Comparison of ENCODE assay signal across 9 mouse cellular contexts in genomic region chr1:37865401-37866215, GRCm38 (mm10). TPM values are rescaled to one million over a fixed set of nuclear protein-coding genes. Genes with fewer than 3 reads are reported as not detected.
DNase-seq lines count a peak whose midpoint lies in the region; ATAC-seq lines count a peak whose summit lies in the region.
"Had no signal": no experiment of that assay in that cellular context is flagged by ENCODE, and none has a peak within 500 bp of the region (broad histone marks: within the 10 kb centered on the region; RNA-seq: fewer than 3 reads in every experiment).

No protein-coding gene starts in this region.

- H3K27me3 ChIP-seq in heart, embryonic 13.5 days (replicated peaks) = peaks cover 18% of the 10 kb centered on the region
- H3K27me3 ChIP-seq in heart, embryonic 15.5 days = no peaks in the 10 kb centered on the region
- H3K27me3 ChIP-seq in midbrain, embryonic 10.5 days (ENCODE audit: low read depth, poor library complexity, severe bottlenecking) = peaks cover 14% of the 10 kb centered on the region; the same call in 1 of the 2 replicates

- peak overlapping the region; percentile 75 for H3K4me3 ChIP-seq in heart, embryonic 13.5 days
- peak overlapping the region; percentile 69 for H3K4me3 ChIP-seq in heart, embryonic 15.5 days
- peak overlapping the region; percentile 71 for H3K4me3 ChIP-seq in midbrain, embryonic 10.5 days

- H3K36me3 ChIP-seq in heart, embryonic 13.5 days = no peaks in the 10 kb centered on the region
- no peaks in the 10 kb centered on the region for H3K36me3 ChIP-seq in heart, embryonic 15.5 days
- H3K36me3 ChIP-seq in midbrain, embryonic 10.5 days = no peaks in the 10 kb centered on the region

- no peaks in the 10 kb centered on the region for H3K9me3 ChIP-seq in heart, embryonic 13.5 days
- no peaks in the 10 kb centered on the region for H3K9me3 ChIP-seq in heart, embryonic 15.5 days (replicated peaks)
- H3K9me3 ChIP-seq in midbrain, embryonic 10.5 days (replicated peaks) = no peaks in the 10 kb centered on the region

- peak overlapping the region; percentile 85 for H3K9ac ChIP-seq in heart, embryonic 13.5 days
- H3K9ac ChIP-seq in heart, embryonic 15.5 days = peak overlapping the region; percentile 70

- no peak for ATAC-seq in heart, embryonic 13.5 days (ENCODE audit: extremely low read depth, insufficient number of reproducible peaks, low FRiP score, low TSS enrichment)
- ATAC-seq in heart, embryonic 15.5 days (replicated peaks; ENCODE audit: insufficient number of reproducible peaks, insufficient read depth, low FRiP score, low read depth) = no peak
- ATAC-seq in megakaryocyte progenitor cell, adult 5-6 weeks (replicated peaks; ENCODE audit: poor library complexity) = no peak

- H3K27ac ChIP-seq in heart, embryonic 13.5 days (replicated peaks) = peak overlapping the region; percentile 89
- H3K27ac ChIP-seq in heart, embryonic 15.5 days = peak overlapping the region; percentile 91
- peak overlapping the region; percentile 89 for H3K27ac ChIP-seq in midbrain, embryonic 10.5 days (replicated peaks)

- WGBS in heart, embryonic 13.5 days = 10% methylated on average over 23 of the region's 23 CpGs
- WGBS in heart, embryonic 15.5 days = 12% methylated on average over 23 of the region's 23 CpGs
- WGBS in midbrain, embryonic 10.5 days = 14% methylated on average over 23 of the region's 23 CpGs

- no peak for DNase-seq in heart, postnatal 36 days
- peak; percentile 16 for DNase-seq in brain, adult 2 months (ENCODE audit: low read depth, low spot score)
- no peak for DNase-seq in midbrain, embryonic 10.5 days (ENCODE audit: low spot score)
- DNase-seq in ovary, postnatal 36 days (ENCODE audit: low spot score) = no peak
- DNase-seq in left cerebral cortex, adult 18-20 months (ENCODE audit: low spot score in 2 of 2) = no peak

- intact Hi-C loops in heart, postnatal 36 days (cut with DNase I) = loop anchor here (1.0 to 10.0 kb wide), 4 partner anchors 25 to 1801 kb away; partner anchors contain the start of genes Coa5, Hs6st1, Mitd1 and Mrpl30

- H3K4me2 ChIP-seq in heart, embryonic 13.5 days = peak overlapping the region; percentile 82
- peak overlapping the region; percentile 85 for H3K4me2 ChIP-seq in heart, embryonic 15.5 days

- H3K4me1 ChIP-seq in heart, embryonic 13.5 days = peaks cover 9% of the 10 kb centered on the region
- H3K4me1 ChIP-seq in heart, embryonic 15.5 days (replicated peaks) = peaks cover 5% of the 10 kb centered on the region; the same call in 1 of the 2 replicates
- H3K4me1 ChIP-seq in midbrain, embryonic 10.5 days = peaks cover 23% of the 10 kb centered on the region

RNA-seq across cellular contexts. Expression of gene Tsga10, which starts 0.6 kb away (rescaled TPM):
- 3.6 and 3.8 TPM in 2 replicates for polyA plus RNA-seq in heart, embryonic 13.5 days (2015; fragmentation: Nextera tagmentation; extraction: Ambion mirVana)
- 1 to 10 TPM; 3.8 to 3.9 TPM for total RNA-seq in heart, postnatal 36 days (2021)
- 4.1 and 4.8 TPM in 2 replicates for polyA plus RNA-seq in heart, embryonic 15.5 days (2015; fragmentation: Nextera tagmentation; extraction: Ambion mirVana)
- polyA plus RNA-seq in midbrain, embryonic 10.5 days (2016; fragmentation: Nextera tagmentation; extraction: Ambion mirVana) = 11.0 and 15.0 TPM in 2 replicates
- total RNA-seq in left cerebral cortex, adult 18-20 months (2021) = 10 to 100 TPM; 17.8 to 19.3 TPM
- total RNA-seq in megakaryocyte progenitor cell, adult 5-6 weeks (2015) = 7.5 and 8.6 TPM in 2 replicates
- total RNA-seq in megakaryocyte progenitor cell, adult 5-6 weeks (2017) = 8.1 and 9.6 TPM in 2 replicates

RNA-seq across cellular contexts. Expression of gene Lipt1, which starts 5.9 kb away (rescaled TPM):
- 7.1 and 8.2 TPM in 2 replicates for polyA plus RNA-seq in heart, embryonic 13.5 days (2015; fragmentation: Nextera tagmentation; extraction: Ambion mirVana)
- 10 to 100 TPM; 12.2 to 12.3 TPM for total RNA-seq in heart, postnatal 36 days (2021)
- 8.0 and 8.1 TPM in 2 replicates for polyA plus RNA-seq in heart, embryonic 15.5 days (2015; fragmentation: Nextera tagmentation; extraction: Ambion mirVana)
- 7.3 and 8.9 TPM in 2 replicates for polyA plus RNA-seq in midbrain, embryonic 10.5 days (2016; fragmentation: Nextera tagmentation; extraction: Ambion mirVana)
- 1 to 10 TPM; 8.8 to 9.4 TPM for total RNA-seq in left cerebral cortex, adult 18-20 months (2021)
- total RNA-seq in megakaryocyte progenitor cell, adult 5-6 weeks (2015) = 4.4 and 5.8 TPM in 2 replicates
- total RNA-seq in megakaryocyte progenitor cell, adult 5-6 weeks (2017) = 5.1 and 8.0 TPM in 2 replicates

RNA-seq across cellular contexts. Expression of gene Mitd1, which starts 24.6 kb away (rescaled TPM):
- polyA plus RNA-seq in heart, embryonic 13.5 days (2015; fragmentation: Nextera tagmentation; extraction: Ambion mirVana) = 9.8 and 11.5 TPM in 2 replicates
- 1 to 10 TPM; 3.4 to 4.9 TPM for total RNA-seq in heart, postnatal 36 days (2021)
- 9.1 and 12.5 TPM in 2 replicates for polyA plus RNA-seq in heart, embryonic 15.5 days (2015; fragmentation: Nextera tagmentation; extraction: Ambion mirVana)
- 20.8 and 23.1 TPM in 2 replicates for polyA plus RNA-seq in midbrain, embryonic 10.5 days (2016; fragmentation: Nextera tagmentation; extraction: Ambion mirVana)
- total RNA-seq in left cerebral cortex, adult 18-20 months (2021) = 10 to 100 TPM; 10.7 to 11.3 TPM
- total RNA-seq in megakaryocyte progenitor cell, adult 5-6 weeks (2015) = 28.2 and 46.0 TPM in 2 replicates
- 29.5 and 41.7 TPM in 2 replicates for total RNA-seq in megakaryocyte progenitor cell, adult 5-6 weeks (2017)

RNA-seq across cellular contexts. Expression of gene Mrpl30, which starts 24.7 kb away (rescaled TPM):
- polyA plus RNA-seq in heart, embryonic 13.5 days (2015; fragmentation: Nextera tagmentation; extraction: Ambion mirVana) = 267 and 281 TPM in 2 replicates
- total RNA-seq in heart, postnatal 36 days (2021) = 100 to 1,000 TPM; 396 to 431 TPM
- 239 and 276 TPM in 2 replicates for polyA plus RNA-seq in heart, embryonic 15.5 days (2015; fragmentation: Nextera tagmentation; extraction: Ambion mirVana)
- polyA plus RNA-seq in midbrain, embryonic 10.5 days (2016; fragmentation: Nextera tagmentation; extraction: Ambion mirVana) = 245 and 251 TPM in 2 replicates
- total RNA-seq in left cerebral cortex, adult 18-20 months (2021) = 100 to 1,000 TPM; 139 to 146 TPM
- total RNA-seq in megakaryocyte progenitor cell, adult 5-6 weeks (2015) = 286 TPM in 2 replicates
- 233 and 248 TPM in 2 replicates for total RNA-seq in megakaryocyte progenitor cell, adult 5-6 weeks (2017)

RNA-seq across cellular contexts. Expression of gene Lyg2, which starts 50.7 kb away (rescaled TPM):
- not detected in 2 replicates for polyA plus RNA-seq in heart, embryonic 13.5 days (2015; fragmentation: Nextera tagmentation; extraction: Ambion mirVana)
- not detected for total RNA-seq in heart, postnatal 36 days (2021)
- polyA plus RNA-seq in heart, embryonic 15.5 days (2015; fragmentation: Nextera tagmentation; extraction: Ambion mirVana) = not detected in 2 replicates
- not detected in 2 replicates for polyA plus RNA-seq in midbrain, embryonic 10.5 days (2016; fragmentation: Nextera tagmentation; extraction: Ambion mirVana)
- not detected for total RNA-seq in left cerebral cortex, adult 18-20 months (2021)
- total RNA-seq in megakaryocyte progenitor cell, adult 5-6 weeks (2015) = not detected in 2 replicates
- not detected in 2 replicates for total RNA-seq in megakaryocyte progenitor cell, adult 5-6 weeks (2017)
- total RNA-seq: neutrophil, adult 5-6 weeks had no signal
